Mouse (Mus musculus) activated CD4-positive, CD25-positive, alpha-beta regulatory T cell, adult 9 weeks (primary cell): Measurements from ENCODE around the gene Eme2. TPM values are rescaled to one million over a fixed set of nuclear protein-coding genes. Genes with fewer than 3 reads are reported as not detected.

ENCODE experiments used
- polyA plus RNA-seq: library from polyadenylated mRNA; unstranded; fragments of 100-300 nt; shearing (Covaris generic); gene quantifications from one replicate; pipeline ENCODE4 v1.2.1, GENCODE M21; 2017

Gene Eme2
- polyA plus RNA-seq, result 53.5 TPM

GRCm38 (mm10) chr17:24894995-24895547 is at the start of gene Eme2, which contains the start of gene Mrps34:
Gene Eme2 (minus strand): TSS chr17:24895087.
Gene Mrps34 (plus strand): TSS chr17:24895116.

DNA sequence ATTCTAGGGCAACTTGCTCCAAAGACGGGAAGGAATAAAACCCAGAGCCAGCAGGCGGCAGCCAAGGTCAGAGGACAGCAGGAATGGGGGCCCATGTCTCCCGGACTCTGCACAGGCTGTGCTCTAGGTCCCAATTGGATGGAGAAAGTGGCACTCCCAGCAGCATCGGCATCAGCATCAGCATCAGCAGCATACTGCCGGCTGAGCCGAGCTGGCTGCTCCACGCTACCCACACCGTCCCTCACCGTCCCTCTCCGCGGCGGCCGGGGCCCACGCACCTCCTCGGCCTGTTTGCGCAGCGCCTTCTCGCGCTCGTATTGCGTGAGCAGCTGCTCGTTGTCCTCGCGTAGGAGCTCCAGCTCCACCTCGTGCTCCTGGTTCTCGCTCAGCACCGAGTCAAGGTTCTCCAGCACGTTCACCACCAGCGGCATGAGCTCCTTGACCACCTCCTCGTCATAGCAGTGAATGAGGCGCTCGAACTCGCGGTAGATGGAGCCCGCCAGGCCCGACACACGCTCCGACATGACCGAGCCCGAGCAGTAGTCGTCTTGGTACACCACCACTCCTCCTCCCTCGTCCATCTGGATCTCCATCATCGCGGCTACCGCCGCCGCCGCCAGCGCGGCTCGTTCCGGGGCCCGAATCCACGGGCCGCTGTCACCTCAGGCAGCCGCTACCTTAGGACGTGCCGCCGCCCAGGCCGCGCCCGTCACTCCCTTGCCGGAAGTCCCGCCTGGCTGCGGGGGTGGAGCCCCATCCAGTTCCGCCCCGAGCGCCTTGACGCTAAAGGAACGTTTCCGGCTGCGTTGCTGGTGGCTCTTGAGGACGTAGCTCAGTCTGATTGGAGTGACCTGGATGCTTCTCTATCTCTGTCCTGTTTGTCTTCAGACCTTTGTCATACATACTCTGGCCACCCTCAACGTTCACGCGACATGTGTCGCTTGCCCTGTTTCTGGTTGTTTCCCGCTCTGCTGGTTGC is 41.7 kb upstream of the Eme2 start, which contains the start of gene Mapk8ip3:
Gene Mapk8ip3 (minus strand): TSS at position 719 of the 979 bp plus-strand sequence.

DNA sequence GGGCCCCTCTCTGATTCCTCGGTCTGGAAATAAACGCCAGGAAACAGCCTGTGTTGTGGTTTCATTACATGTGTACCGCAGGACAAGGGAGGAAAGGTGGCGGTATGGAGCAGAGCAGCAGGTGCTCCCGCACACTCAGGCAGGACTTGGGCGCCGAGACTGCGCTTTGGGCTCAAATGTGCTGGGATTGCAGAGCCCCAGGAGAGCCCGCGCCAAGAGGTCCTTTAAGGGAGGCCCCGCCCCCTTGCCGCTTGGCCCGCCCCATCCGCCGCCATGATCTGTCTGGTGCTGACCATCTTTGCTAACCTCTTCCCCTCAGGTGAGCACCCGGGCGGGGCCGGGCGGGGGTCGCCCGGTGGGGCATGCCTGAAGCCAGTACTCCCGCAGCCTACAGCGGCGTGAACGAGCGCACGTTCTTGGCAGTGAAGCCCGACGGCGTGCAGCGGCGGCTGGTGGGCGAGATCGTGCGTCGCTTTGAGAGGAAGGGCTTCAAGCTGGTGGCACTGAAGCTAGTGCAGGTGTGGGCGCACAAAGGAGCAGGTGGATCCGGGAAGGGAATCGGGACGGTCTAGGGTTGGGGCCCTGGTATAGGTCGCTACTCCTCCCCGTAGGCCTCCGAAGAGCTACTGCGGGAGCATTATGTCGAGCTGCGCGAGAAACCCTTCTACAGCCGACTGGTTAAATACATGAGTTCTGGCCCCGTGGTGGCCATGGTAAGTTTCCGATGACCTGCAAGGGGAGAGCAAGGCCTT is 1.5 kb upstream of the Eme2 start, which contains the start of gene Nme3:
Gene Nme3 (plus strand): TSS at position 260 of the 752 bp plus-strand sequence.

GRCm38 (mm10) chr17:24886134-24886931 is 8.6 kb downstream of the Eme2 start, which contains the start of the genes Nubp2 and Spsb3:
Gene Nubp2 (minus strand): TSS chr17:24886349.
Gene Spsb3 (plus strand): TSS chr17:24886643.

GRCm38 (mm10) chr17:24865776-24866175 is 29.1 kb downstream of the Eme2 start, which contains the start of gene Igfals:
Gene Igfals (plus strand): TSS chr17:24865997.

DNA sequence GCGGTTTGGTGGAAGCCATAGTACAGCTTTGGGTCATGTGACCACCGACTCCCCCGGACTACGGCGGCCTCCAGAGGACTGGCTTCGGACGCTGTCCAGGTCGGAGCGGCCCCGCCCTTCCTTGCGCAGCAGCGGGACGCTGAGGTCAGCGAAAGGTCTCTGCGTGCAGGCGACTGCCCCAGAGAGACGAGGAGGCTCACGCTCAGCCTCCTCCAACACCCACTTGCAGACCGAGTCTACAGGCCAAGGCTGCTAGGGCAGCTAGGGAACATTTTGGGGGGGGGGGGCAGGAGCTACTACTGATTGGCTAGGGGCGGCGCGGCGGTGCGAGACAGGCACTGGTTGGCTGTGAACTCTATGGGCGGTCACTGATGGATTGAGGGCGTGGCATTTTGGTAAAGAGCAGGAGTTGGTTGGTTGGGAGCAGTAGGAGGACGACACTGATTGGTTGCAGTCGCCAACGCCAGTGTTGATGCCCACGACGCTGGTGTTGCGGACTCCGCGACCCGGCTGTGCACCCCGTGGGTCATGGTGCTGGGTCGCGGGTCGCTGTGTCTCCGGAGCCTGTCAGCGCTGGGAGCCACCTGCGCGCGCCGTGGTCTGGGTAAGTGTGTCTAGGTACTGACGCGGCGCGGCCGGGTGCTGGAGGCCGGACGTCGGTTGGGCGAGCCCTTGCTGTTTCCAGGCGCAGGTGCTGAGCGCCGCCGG is 44.7 kb downstream of the Eme2 start, which contains the start of gene Fahd1:
Gene Fahd1 (minus strand): TSS at position 300 of the 708 bp plus-strand sequence.

GRCm38 (mm10) chr17:24839842-24840241 is 55.0 kb downstream of the Eme2 start, which contains the start of gene Hagh:
Gene Hagh (plus strand): TSS chr17:24840143.

Other genes starting within 250 kb of the Eme2 start
- not detected for gene Slc9a3r2, start 244.8 kb downstream of the Eme2 start, polyA plus RNA-seq
- not detected for gene Npw, start 236.6 kb downstream of the Eme2 start, polyA plus RNA-seq
- gene Zfp598, start 225.4 kb downstream of the Eme2 start, polyA plus RNA-seq, result 2.3 TPM
- 0.88 TPM for gene Syngr3, start 205.1 kb downstream of the Eme2 start, polyA plus RNA-seq
- gene Gfer, start 198.9 kb downstream of the Eme2 start, polyA plus RNA-seq, result 7.8 TPM
- 1.4 TPM for gene Noxo1, start 198.9 kb downstream of the Eme2 start, polyA plus RNA-seq
- 60.9 TPM for gene Tbl3, start 187.4 kb downstream of the Eme2 start, polyA plus RNA-seq
- not detected for gene Rnf151, start 177.0 kb downstream of the Eme2 start, polyA plus RNA-seq
- 789 TPM for gene Rps2, start 177.0 kb downstream of the Eme2 start, polyA plus RNA-seq
- 222 TPM for gene Ndufb10, start 170.6 kb downstream of the Eme2 start, polyA plus RNA-seq
- gene Rpl3l, start 167.3 kb downstream of the Eme2 start, polyA plus RNA-seq, result not detected
- gene Msrb1, start 158.4 kb downstream of the Eme2 start, polyA plus RNA-seq, result 16.1 TPM
- not detected for gene Hs3st6, start 142.1 kb downstream of the Eme2 start, polyA plus RNA-seq
- gene Meiob, start 90.8 kb downstream of the Eme2 start, polyA plus RNA-seq, result not detected
- gene Hagh, start 54.9 kb downstream of the Eme2 start, polyA plus RNA-seq, result 43.5 TPM
- gene Fahd1, start 44.7 kb downstream of the Eme2 start, polyA plus RNA-seq, result 2.6 TPM
- gene Igfals, start 29.1 kb downstream of the Eme2 start, polyA plus RNA-seq, result not detected
- gene Nubp2, start 8.7 kb downstream of the Eme2 start, polyA plus RNA-seq, result 111 TPM
- gene Spsb3, start 8.4 kb downstream of the Eme2 start, polyA plus RNA-seq, result 58.7 TPM
- 46.4 TPM for gene Mrps34, start within 50 bp of the Eme2 start, polyA plus RNA-seq
- gene Nme3, start 1.4 kb upstream of the Eme2 start, polyA plus RNA-seq, result 67.3 TPM
- 60.4 TPM for gene Mapk8ip3, start 41.9 kb upstream of the Eme2 start, polyA plus RNA-seq
- gene Jpt2, start 65.6 kb upstream of the Eme2 start, polyA plus RNA-seq, result 38.0 TPM
- gene Cramp1l, start 120.7 kb upstream of the Eme2 start, polyA plus RNA-seq, result 6.3 TPM
- gene Ift140, start 121.0 kb upstream of the Eme2 start, polyA plus RNA-seq, result 26.8 TPM
- gene Tmem204, start 188.5 kb upstream of the Eme2 start, polyA plus RNA-seq, result 0.98 TPM
- 24.8 TPM for gene Telo2, start 220.9 kb upstream of the Eme2 start, polyA plus RNA-seq
- not detected for gene Ptx4, start 225.7 kb upstream of the Eme2 start, polyA plus RNA-seq
- gene Clcn7, start 238.3 kb upstream of the Eme2 start, polyA plus RNA-seq, result 41.9 TPM